Mouse (Mus musculus): ENCODE data around the gene Haus5. TPM values are rescaled to one million over a fixed set of nuclear protein-coding genes. Genes with fewer than 3 reads are reported as not detected.

Haus5 gene
- total and polyA plus RNA-seq, 3 experiments: 32.3 to 50.9 (median 45.6) TPM

GRCm38 (mm10) chr7:30635752-30636151, 29.0 kb downstream of the Haus5 start, which contains the start of gene Etv2:
TSS of gene Etv2 (minus strand) at chr7:30635852.
- dilution Hi-C loops (cut with MboI; ENCODE audit: extremely low pct_ligation_motif_present, extremely low pct_unique_long_range_greater_than_20kb, low sequenced_read_pairs): no loop called here
- in situ Hi-C loops (cut with MboI; ENCODE audit: low pct_ligation_motif_present, low pct_unique_long_range_greater_than_20kb, low sequenced_read_pairs): no loop called here
- no peaks in the 10 kb centered on the region for H3K79me2 ChIP-seq (replicated peaks; ENCODE audit: control insufficient read depth, extremely low read depth, insufficient read depth, poor library complexity, severe bottlenecking)
- H3K27me3 ChIP-seq (replicated peaks): no peaks in the 10 kb centered on the region
- no peak within 1 kb of the TSS for H3K4me2 ChIP-seq (ENCODE audit: insufficient read depth, low read depth, poor library complexity, severe bottlenecking)
- H3K27ac ChIP-seq (ENCODE audit: insufficient read depth, low read depth): no peak within 1 kb of the TSS
- H3K4me3 ChIP-seq (replicated peaks in 1 of 3; ENCODE audit: low read depth in 2 of 3, low read length in 2 of 3, poor library complexity in 1 of 3): no peak within 1 kb of the TSS
- peaks cover 8 to 10% of the 10 kb centered on the region in 2 experiments for H3K36me3 ChIP-seq (replicated peaks in 1 of 2; ENCODE audit: control insufficient read depth in 1 of 2, insufficient read depth in 1 of 2, low read length in 1 of 2)
- H3K9me3 ChIP-seq (replicated peaks; ENCODE audit: low read length): no peaks in the 10 kb centered on the region
- no peak within 1 kb of the TSS for H3K9ac ChIP-seq (ENCODE audit: insufficient read depth, low read depth)
- H3K4me1 ChIP-seq (ENCODE audit: control insufficient read depth in 1 of 2, insufficient read depth in 2 of 2): peaks cover 9 to 13% of the 10 kb centered on the region in 2 experiments; a peak in 3 of 4 replicates
- TF ChIP-seq ZC3H11A (IDR thresholded peaks at IDR 0.05; ENCODE audit: low read depth, low read length) (no peak), ZNF384 (IDR thresholded peaks at IDR 0.05; ENCODE audit: low read depth, low read length) (no peak)
- DNase-seq (ENCODE audit: extremely low read depth): no peak

- no peak overlapping the region for H3K9ac ChIP-seq (ENCODE audit: insufficient read depth, low read depth)
- DNase-seq (ENCODE audit: extremely low read depth): no peak
- H3K27me3 ChIP-seq (replicated peaks): no peaks in the 10 kb centered on the region
Measured at GRCm38 (mm10) chr7:30634621-30635020, 30.2 kb downstream of the Haus5 start.

GRCm38 (mm10) chr7:30633762-30634412, 30.9 kb downstream of the Haus5 start:
- in situ Hi-C loops (cut with MboI; ENCODE audit: low pct_ligation_motif_present, low pct_unique_long_range_greater_than_20kb, low sequenced_read_pairs): no loop called here

More at GRCm38 (mm10) chr7:30634621-30635020, 30.2 kb downstream of the Haus5 start:
- H3K4me1 ChIP-seq (ENCODE audit: control insufficient read depth in 1 of 2, insufficient read depth in 2 of 2): peaks cover 9 to 16% of the 10 kb centered on the region in 2 experiments; a peak in 3 of 4 replicates
- dilution Hi-C loops (cut with MboI; ENCODE audit: extremely low pct_ligation_motif_present, extremely low pct_unique_long_range_greater_than_20kb, low sequenced_read_pairs) (no loop called here), in situ Hi-C loops (cut with MboI; ENCODE audit: low pct_ligation_motif_present, low pct_unique_long_range_greater_than_20kb, low sequenced_read_pairs) (no loop called here)
- H3K4me3 ChIP-seq (replicated peaks in 1 of 3; ENCODE audit: low read depth in 2 of 3, low read length in 2 of 3, poor library complexity in 1 of 3): no peak overlapping the region
- TF ChIP-seq SMC3 (IDR thresholded peaks at IDR 0.05; ENCODE audit: low read depth, low read length) (peak; percentile 44), CTCF (conservative IDR thresholded peaks at IDR 0.05 in 1 of 2, IDR thresholded peaks at IDR 0.05 in 1 of 2; ENCODE audit: low read depth in 2 of 2, low read length in 2 of 2) (peak in 1 of 2 experiments; percentile 57; a peak in 2 of 4 replicates), POLR2A (IDR thresholded peaks at IDR 0.05; ENCODE audit: low read depth, low read length) (no peak)
- no peak overlapping the region for H3K4me2 ChIP-seq (ENCODE audit: insufficient read depth, low read depth, poor library complexity, severe bottlenecking)
- H3K79me2 ChIP-seq (replicated peaks; ENCODE audit: control insufficient read depth, extremely low read depth, insufficient read depth, poor library complexity, severe bottlenecking): no peaks in the 10 kb centered on the region
- no peak overlapping the region for H3K27ac ChIP-seq (ENCODE audit: insufficient read depth, low read depth)
- no peaks in the 10 kb centered on the region for H3K36me3 ChIP-seq (replicated peaks in 1 of 2; ENCODE audit: control insufficient read depth in 1 of 2, insufficient read depth in 1 of 2, low read length in 1 of 2)
- no peaks in the 10 kb centered on the region for H3K9me3 ChIP-seq (replicated peaks; ENCODE audit: low read length)

More at GRCm38 (mm10) chr7:30633762-30634412, 30.9 kb downstream of the Haus5 start:
- no peaks in the 10 kb centered on the region for H3K9me3 ChIP-seq (replicated peaks; ENCODE audit: low read length)
- no peaks in the 10 kb centered on the region for H3K36me3 ChIP-seq (replicated peaks in 1 of 2; ENCODE audit: control insufficient read depth in 1 of 2, insufficient read depth in 1 of 2, low read length in 1 of 2)
- H3K27me3 ChIP-seq (replicated peaks): no peaks in the 10 kb centered on the region
- no peak for DNase-seq (ENCODE audit: extremely low read depth)
- no peaks in the 10 kb centered on the region for H3K79me2 ChIP-seq (replicated peaks; ENCODE audit: control insufficient read depth, extremely low read depth, insufficient read depth, poor library complexity, severe bottlenecking)
- dilution Hi-C loops (cut with MboI; ENCODE audit: extremely low pct_ligation_motif_present, extremely low pct_unique_long_range_greater_than_20kb, low sequenced_read_pairs): no loop called here
- no peak overlapping the region for H3K4me2 ChIP-seq (ENCODE audit: insufficient read depth, low read depth, poor library complexity, severe bottlenecking)
- H3K4me3 ChIP-seq (replicated peaks in 1 of 3; ENCODE audit: low read depth in 2 of 3, low read length in 2 of 3, poor library complexity in 1 of 3): no peak overlapping the region
- no peak overlapping the region for H3K27ac ChIP-seq (ENCODE audit: insufficient read depth, low read depth)
- TF ChIP-seq KAT2A (IDR thresholded peaks at IDR 0.05; ENCODE audit: insufficient replicate concordance, low read length): no peak
- no peak for TF ChIP-seq TCF12 (IDR thresholded peaks at IDR 0.05; ENCODE audit: low read depth, low read length)
- TF ChIP-seq POLR2AphosphoS2 (IDR thresholded peaks at IDR 0.05; ENCODE audit: low read depth, low read length): no peak
- TF ChIP-seq ZNF384 (IDR thresholded peaks at IDR 0.05; ENCODE audit: low read depth, low read length): no peak
- TF ChIP-seq ELF1 (IDR thresholded peaks at IDR 0.05; ENCODE audit: low read depth, low read length): no peak
- no peak for TF ChIP-seq MAZ (IDR thresholded peaks at IDR 0.05; ENCODE audit: low read depth, low read length)
- no peak for TF ChIP-seq JUN (IDR thresholded peaks at IDR 0.05; ENCODE audit: insufficient read depth, low read depth, low read length)
- TF ChIP-seq ZC3H11A (IDR thresholded peaks at IDR 0.05; ENCODE audit: low read depth, low read length): no peak
- TF ChIP-seq E2F4 (IDR thresholded peaks at IDR 0.05; ENCODE audit: insufficient replicate concordance, low read depth, low read length): no peak
- TF ChIP-seq MAFK (IDR thresholded peaks at IDR 0.05; ENCODE audit: insufficient replicate concordance, low read length): no peak
- TF ChIP-seq MXI1 (IDR thresholded peaks at IDR 0.05; ENCODE audit: low read depth, low read length): no peak
- no peak for TF ChIP-seq USF2 (conservative IDR thresholded peaks at IDR 0.05; ENCODE audit: low read depth, low read length)
- TF ChIP-seq ZKSCAN1 (IDR thresholded peaks at IDR 0.05; ENCODE audit: borderline replicate concordance, low read depth, low read length): no peak
- TF ChIP-seq NELFE (IDR thresholded peaks at IDR 0.05; ENCODE audit: low read depth, low read length): no peak
- no peak for TF ChIP-seq USF1 (IDR thresholded peaks at IDR 0.05; ENCODE audit: low read depth, low read length)
- no peak for TF ChIP-seq MAX (IDR thresholded peaks at IDR 0.05; ENCODE audit: low read length)
- TF ChIP-seq EP300 (IDR thresholded peaks at IDR 0.05; ENCODE audit: low read length): no peak
- H3K9ac ChIP-seq (ENCODE audit: insufficient read depth, low read depth): no peak overlapping the region
- H3K4me1 ChIP-seq (ENCODE audit: control insufficient read depth in 1 of 2, insufficient read depth in 2 of 2): peaks cover 12 to 16% of the 10 kb centered on the region in 2 experiments

All from CH12.LX (cell line).